Mouse (Mus musculus) stomach, embryonic 14.5 days (tissue): Measurements from ENCODE around the gene Rph3al. TPM values are rescaled to one million over a fixed set of nuclear protein-coding genes. Genes with fewer than 3 reads are reported as not detected.

ENCODE experiments used
- ATAC-seq: fragments of 200-750 bp; cut with Nextera tagmentation; 2 replicates; pipeline ENCODE4 v1.8.0; 2017; ENCODE audit warnings: low read depth, moderate TSS enrichment; ENCODE audit not compliant: insufficient number of reproducible peaks, insufficient read depth, low FRiP score
- H3K27ac ChIP-seq: fragments of 300-500 bp; sonication (generic); 2 replicates; pipeline ENCODE4 v1.5.1; 2014; ENCODE audit warnings: mild to moderate bottlenecking, low read length, moderate library complexity, mixed read lengths
- H3K27me3 ChIP-seq: fragments of 300-500 bp; sonication (generic); 2 replicates; pipeline ENCODE4 v1.6.1; 2014; ENCODE audit warnings: low read length, control low read depth, mixed read lengths; ENCODE audit not compliant: control insufficient read depth, insufficient read depth
- H3K36me3 ChIP-seq: fragments of 300-500 bp; sonication (generic); 2 replicates; pipeline ENCODE4 v1.6.1; 2014; ENCODE audit warnings: mild to moderate bottlenecking, control low read depth, low read length, moderate library complexity, mixed read lengths; ENCODE audit not compliant: control insufficient read depth, insufficient read depth
- H3K4me1 ChIP-seq: fragments of 300-500 bp; sonication (generic); 2 replicates; pipeline ENCODE4 v1.6.1; 2014; ENCODE audit warnings: low read length, control low read depth, mixed read lengths; ENCODE audit not compliant: control insufficient read depth, insufficient read depth
- H3K4me2 ChIP-seq: fragments of 300-500 bp; sonication (generic); replicated peaks from 2 replicates; pipeline ENCODE4 v1.6.1; 2014; ENCODE audit warnings: low read depth, low read length, control low read depth
- H3K4me3 ChIP-seq: fragments of 300-500 bp; sonication (generic); 2 replicates; pipeline ENCODE4 v1.5.1; 2014; ENCODE audit warnings: low read depth, low read length, control low read depth
- H3K9ac ChIP-seq: fragments of 300-500 bp; sonication (generic); replicated peaks from 2 replicates; pipeline ENCODE4 v1.6.1; 2014; ENCODE audit warnings: low read depth, mild to moderate bottlenecking, control low read depth, low read length, moderate library complexity, mixed read lengths
- H3K9me3 ChIP-seq: fragments of 300-500 bp; sonication (generic); 2 replicates; pipeline ENCODE4 v1.6.1; 2016; ENCODE audit warnings: low read depth, low read length, control low read depth; ENCODE audit not compliant: control insufficient read depth
- WGBS: fragments of 180-500 bp; shearing (Covaris S2); extraction: QIAGEN DNeasy Blood & Tissue Kit; methylation state at CpG from one replicate; pipeline ENCODE4 v1.1.7; 2014; 5-methylcytosine and 5-hydroxymethylcytosine counted together
- polyA plus RNA-seq: library from polyadenylated mRNA; unstranded; fragments of >200 nt; fragmentation: Nextera tagmentation; extraction: Ambion mirVana; gene quantifications from 2 replicates; pipeline ENCODE4 v1.2.1, GENCODE M21; 2014

Gene Rph3al
- polyA plus RNA-seq, 1 experiment from 2014 or later: 10.6 TPM

GRCm38 (mm10) chr11:75833081-75833480 lies 105.1 kb downstream of the Rph3al start:
- no peak for ATAC-seq
- Histone ChIP-seq H3K27ac (no peak overlapping the region), H3K4me2 (no peak overlapping the region), H3K4me3 (no peak overlapping the region), H3K9ac (no peak overlapping the region), H3K27me3 (no peaks in the 10 kb centered on the region), H3K9me3 (no peaks in the 10 kb centered on the region), H3K36me3 (no peaks in the 10 kb centered on the region), H3K4me1 (no peaks in the 10 kb centered on the region)
- 79% methylated on average over 6 of the region's 6 CpGs for WGBS

- H3K27me3 ChIP-seq: no peaks in the 10 kb centered on the region
- H3K4me3 ChIP-seq: no peak overlapping the region
- H3K9me3 ChIP-seq: no peaks in the 10 kb centered on the region
- no peak overlapping the region for H3K27ac ChIP-seq
- WGBS: 93% methylated on average over 3 of the region's 3 CpGs
- H3K9ac ChIP-seq: no peak overlapping the region
- no peak for ATAC-seq
- no peaks in the 10 kb centered on the region for H3K4me1 ChIP-seq
- no peak overlapping the region for H3K4me2 ChIP-seq
- no peaks in the 10 kb centered on the region for H3K36me3 ChIP-seq
Measured at GRCm38 (mm10) chr11:75830386-75830785, 107.8 kb downstream of the Rph3al start.

GRCm38 (mm10) chr11:75827414-75827813 lies 110.8 kb downstream of the Rph3al start:
- H3K4me1 ChIP-seq: no peaks in the 10 kb centered on the region
- H3K4me3 ChIP-seq: no peak overlapping the region
- H3K9ac ChIP-seq: no peak overlapping the region
- ATAC-seq: no peak
- no peaks in the 10 kb centered on the region for H3K27me3 ChIP-seq
- H3K4me2 ChIP-seq: no peak overlapping the region
- H3K36me3 ChIP-seq: no peaks in the 10 kb centered on the region
- WGBS: 86% methylated on average over 8 of the region's 8 CpGs
- no peak overlapping the region for H3K27ac ChIP-seq
- H3K9me3 ChIP-seq: no peaks in the 10 kb centered on the region

GRCm38 (mm10) chr11:75823506-75823905 lies 114.7 kb downstream of the Rph3al start:
- WGBS: 51% methylated on average over 7 of the region's 7 CpGs
- no peak overlapping the region for H3K9ac ChIP-seq
- H3K36me3 ChIP-seq: no peaks in the 10 kb centered on the region
- H3K27ac ChIP-seq: no peak overlapping the region
- no peaks in the 10 kb centered on the region for H3K9me3 ChIP-seq
- H3K4me1 ChIP-seq: no peaks in the 10 kb centered on the region
- ATAC-seq: no peak
- H3K4me3 ChIP-seq: no peak overlapping the region
- no peak overlapping the region for H3K4me2 ChIP-seq
- H3K27me3 ChIP-seq: no peaks in the 10 kb centered on the region

- Histone ChIP-seq H3K27ac (peak overlapping the region; percentile 95), H3K9ac (no peak overlapping the region), H3K27me3 (no peaks in the 10 kb centered on the region), H3K4me2 (no peak overlapping the region), H3K4me3 (no peak overlapping the region), H3K4me1 (peaks cover 24% of the 10 kb centered on the region), H3K36me3 (no peaks in the 10 kb centered on the region), H3K9me3 (no peaks in the 10 kb centered on the region)
- no peak for ATAC-seq
- WGBS: 48% methylated on average over 10 of the region's 10 CpGs
Measured at GRCm38 (mm10) chr11:75813085-75813484, 125.1 kb downstream of the Rph3al start.

GRCm38 (mm10) chr11:75811900-75812299 lies 126.3 kb downstream of the Rph3al start:
- Histone ChIP-seq H3K27me3 (no peaks in the 10 kb centered on the region), H3K9ac (no peak overlapping the region), H3K4me3 (no peak overlapping the region), H3K4me1 (peaks cover 28% of the 10 kb centered on the region), H3K27ac (peak overlapping the region; percentile 95), H3K4me2 (no peak overlapping the region), H3K9me3 (no peaks in the 10 kb centered on the region), H3K36me3 (no peaks in the 10 kb centered on the region)
- peak; percentile 77 for ATAC-seq
- 18% methylated on average over 3 of the region's 3 CpGs for WGBS

GRCm38 (mm10) chr11:75810526-75810925 lies 127.7 kb downstream of the Rph3al start:
- 92% methylated on average over 3 of the region's 3 CpGs for WGBS
- Histone ChIP-seq H3K27ac (peak overlapping the region; percentile 3; the same call in 1 of the 2 replicates), H3K9ac (no peak overlapping the region), H3K27me3 (no peaks in the 10 kb centered on the region), H3K4me2 (no peak overlapping the region), H3K4me3 (no peak overlapping the region), H3K9me3 (no peaks in the 10 kb centered on the region), H3K36me3 (no peaks in the 10 kb centered on the region), H3K4me1 (peaks cover 28% of the 10 kb centered on the region)
- no peak for ATAC-seq

- Histone ChIP-seq H3K36me3 (no peaks in the 10 kb centered on the region), H3K27me3 (no peaks in the 10 kb centered on the region), H3K4me3 (no peak overlapping the region), H3K9ac (no peak overlapping the region), H3K4me1 (peaks cover 15% of the 10 kb centered on the region), H3K27ac (no peak overlapping the region), H3K9me3 (no peaks in the 10 kb centered on the region), H3K4me2 (no peak overlapping the region)
- 17% methylated on average over 5 of the region's 5 CpGs for WGBS
- ATAC-seq: peak; percentile 40; the same call in 1 of the 2 replicates
Measured at GRCm38 (mm10) chr11:75807486-75807885, 130.7 kb downstream of the Rph3al start.

GRCm38 (mm10) chr11:75801771-75802550 lies 136.3 kb downstream of the Rph3al start:
- H3K27ac ChIP-seq: no peak overlapping the region
- ATAC-seq: no peak
- no peaks in the 10 kb centered on the region for H3K36me3 ChIP-seq
- H3K9ac ChIP-seq: no peak overlapping the region
- H3K4me2 ChIP-seq: no peak overlapping the region
- no peak overlapping the region for H3K4me3 ChIP-seq
- H3K27me3 ChIP-seq: no peaks in the 10 kb centered on the region
- H3K9me3 ChIP-seq: no peaks in the 10 kb centered on the region
- peaks cover 8% of the 10 kb centered on the region; the same call in 1 of the 2 replicates for H3K4me1 ChIP-seq
- 63% methylated on average over 7 of the region's 7 CpGs for WGBS
